Comparison of ENCODE assay signal across 15 mouse cellular contexts in the genomic region with DNA sequence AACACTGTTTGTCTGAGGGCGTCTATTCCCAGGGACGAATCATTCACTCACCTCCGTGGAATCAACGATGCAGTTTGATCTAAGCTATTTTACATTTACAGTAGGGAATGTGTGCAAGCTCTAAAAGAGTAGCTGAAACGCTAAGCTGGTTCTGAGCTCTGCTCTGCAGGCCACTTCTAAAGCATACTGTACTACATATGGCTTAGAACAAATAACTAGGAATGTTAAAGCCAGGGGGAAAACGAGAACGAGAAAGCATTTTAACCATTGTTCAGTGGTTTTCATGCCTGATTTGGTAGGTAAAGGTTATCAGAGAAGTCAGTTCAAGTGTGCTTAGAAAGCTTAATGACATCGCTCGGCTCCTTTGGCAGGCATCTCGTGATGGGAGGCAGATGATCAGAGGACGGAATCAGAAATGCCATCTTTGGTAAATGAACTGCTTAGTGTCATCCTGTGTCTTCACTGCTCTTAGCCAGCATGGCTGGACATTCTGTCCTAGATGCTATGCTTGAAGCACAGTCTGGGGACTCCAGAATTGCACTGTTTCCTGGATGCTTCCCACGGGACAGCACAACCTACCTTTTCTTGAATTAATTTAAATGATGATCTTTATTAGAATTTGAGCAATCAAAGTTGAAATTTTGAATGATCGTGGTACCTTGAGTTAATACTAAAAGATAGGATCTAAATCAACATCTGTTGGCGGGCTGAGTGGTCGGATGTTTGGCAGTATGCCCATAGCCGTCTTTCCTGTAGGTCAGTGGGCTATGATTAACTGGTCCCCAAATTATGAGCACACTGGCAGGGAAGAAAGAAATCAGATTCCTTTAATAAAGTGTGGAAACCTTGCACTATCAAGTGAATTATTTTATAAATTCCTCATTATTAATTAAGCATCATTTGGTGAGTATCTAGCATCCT.
DNase-seq lines count a peak whose midpoint lies in the region; ATAC-seq and TF ChIP-seq lines count a peak whose summit lies in the region.
"Had no signal": no experiment of that assay in that cellular context is flagged by ENCODE, and none has a peak within 500 bp of the region (broad histone marks: within the 10 kb centered on the region; RNA-seq: fewer than 3 reads in every experiment).

No protein-coding gene starts in this region.

- H3K4me2 ChIP-seq in forebrain, postnatal 0 days (ENCODE audit: low read depth): no peak overlapping the region
- no peak overlapping the region for H3K4me2 ChIP-seq in midbrain, embryonic 12.5 days (replicated peaks)
- H3K4me2 ChIP-seq: liver, embryonic 15.5 days had no signal

- H3K4me3 ChIP-seq in layer of hippocampus, adult 2 months: no peak overlapping the region
- H3K4me3 ChIP-seq in forebrain, postnatal 0 days (ENCODE audit: low read depth, low read length): no peak overlapping the region
- H3K4me3 ChIP-seq in midbrain, embryonic 12.5 days: no peak overlapping the region
- H3K4me3 ChIP-seq: heart, embryonic 10.5 days; limb, embryonic 10.5 days; liver, embryonic 15.5 days had no signal

- TF ChIP-seq CTCF in layer of hippocampus, adult 2 months (conservative IDR thresholded peaks at IDR 0.05): no peak
- TF ChIP-seq CTCF in forebrain, postnatal 0 days (IDR thresholded peaks at IDR 0.05; ENCODE audit: low read depth): no peak

- H3K36me3 ChIP-seq in forebrain, postnatal 0 days (ENCODE audit: insufficient read depth): no peaks in the 10 kb centered on the region
- no peaks in the 10 kb centered on the region for H3K36me3 ChIP-seq in midbrain, embryonic 12.5 days
- H3K36me3 ChIP-seq: heart, embryonic 10.5 days; limb, embryonic 10.5 days; liver, embryonic 15.5 days had no signal

- DNase-seq in layer of hippocampus, adult 2 months (ENCODE audit: low spot score in 2 of 2): no peak
- DNase-seq in layer of hippocampus, adult 9-10 months (ENCODE audit: low spot score): no peak
- peak; percentile 23 for DNase-seq in forebrain, postnatal 0 days
- peak; percentile 80 for DNase-seq in retina, postnatal 1 day
- DNase-seq in embryo, embryonic 10.5 days (ENCODE audit: low spot score): no peak
- DNase-seq in thymus, postnatal 0 days (ENCODE audit: low spot score): no peak
- DNase-seq in liver: no peak
- DNase-seq: gastrocnemius, postnatal 10 days; heart, postnatal 36 days; kidney, adult 8-10 months; thymus, postnatal 14 days had no signal

- peak overlapping the region; percentile 36 for H3K27ac ChIP-seq in layer of hippocampus, adult 2 months
- H3K27ac ChIP-seq in forebrain, postnatal 0 days (ENCODE audit: low read depth, low read length): no peak overlapping the region
- H3K27ac ChIP-seq in midbrain, embryonic 12.5 days (replicated peaks): peak overlapping the region; percentile 76
- H3K27ac ChIP-seq: heart, embryonic 10.5 days; limb, embryonic 10.5 days; liver, embryonic 15.5 days had no signal

- WGBS in forebrain, postnatal 0 days: 43% methylated on average over 16 of the region's 16 CpGs
- WGBS in midbrain, embryonic 12.5 days: 68% methylated on average over 16 of the region's 16 CpGs

- no peaks in the 10 kb centered on the region for H3K27me3 ChIP-seq in forebrain, postnatal 0 days (ENCODE audit: insufficient read depth, low read length)
- H3K27me3 ChIP-seq in midbrain, embryonic 12.5 days: no peaks in the 10 kb centered on the region
- H3K27me3 ChIP-seq: liver, embryonic 15.5 days had no signal

- ATAC-seq in forebrain, postnatal 0 days: peak; percentile 36; the same call in 1 of the 2 replicates
- peak; percentile 24; the same call in 1 of the 2 replicates for ATAC-seq in midbrain, embryonic 12.5 days (ENCODE audit: low FRiP score, low read depth)

- H3K4me1 ChIP-seq in forebrain, postnatal 0 days (ENCODE audit: insufficient read depth): no peaks in the 10 kb centered on the region
- H3K4me1 ChIP-seq in midbrain, embryonic 12.5 days: peaks cover 12% of the 10 kb centered on the region; the same call in 1 of the 2 replicates
- H3K4me1 ChIP-seq: heart, embryonic 10.5 days; liver, embryonic 15.5 days had no signal

- H3K9me3 ChIP-seq in forebrain, postnatal 0 days (ENCODE audit: low read length): no peaks in the 10 kb centered on the region
- no peaks in the 10 kb centered on the region for H3K9me3 ChIP-seq in midbrain, embryonic 12.5 days
- H3K9me3 ChIP-seq: heart, embryonic 10.5 days; limb, embryonic 10.5 days; liver, embryonic 15.5 days had no signal

- no peak overlapping the region for H3K9ac ChIP-seq in forebrain, postnatal 0 days
- no peak overlapping the region for H3K9ac ChIP-seq in midbrain, embryonic 12.5 days (replicated peaks)
- H3K9ac ChIP-seq: liver, embryonic 15.5 days had no signal

Comparison
In these comparisons a context has a peak if more than half of its experiments do, and no peak if none do; other contexts are left out.
1. DNase-seq: peak in forebrain, postnatal 0 days (single experiment) and retina, postnatal 1 day (single experiment); none in layer of hippocampus, adult 2 months (0 of 2), layer of hippocampus, adult 9-10 months (single experiment), embryo, embryonic 10.5 days (single experiment), thymus, postnatal 0 days (single experiment) and liver (single experiment).